Mouse (Mus musculus): Measurements from ENCODE around the gene Prkg1. TPM values are rescaled to one million over a fixed set of nuclear protein-coding genes. Genes with fewer than 3 reads are reported as not detected.

Prkg1 gene
- polyA plus RNA-seq, 1 experiment from 2014 or later: 4.9 TPM

- Histone ChIP-seq H3K9ac (ENCODE audit: low read depth, low read length) (no peak overlapping the region), H3K9me3 (replicated peaks; ENCODE audit: control insufficient read depth, low read length, poor library complexity, severe bottlenecking) (no peaks in the 10 kb centered on the region), H3K36me3 (ENCODE audit: control insufficient read depth, insufficient read depth, low read length) (no peaks in the 10 kb centered on the region), H3K4me1 (ENCODE audit: control insufficient read depth, insufficient read depth, low read length) (no peaks in the 10 kb centered on the region), H3K27me3 (ENCODE audit: control insufficient read depth, insufficient read depth, low read depth, low read length) (no peaks in the 10 kb centered on the region), H3K4me2 (ENCODE audit: low read length) (no peak overlapping the region), H3K4me3 (ENCODE audit: low read depth, low read length) (no peak overlapping the region), H3K27ac (ENCODE audit: low read length) (no peak overlapping the region)
- WGBS: 73% methylated on average over 2 of the region's 2 CpGs
- ATAC-seq: no peak
Observed at GRCm38 (mm10) chr19:30625391-30625790, 1139.4 kb downstream of the Prkg1 start.

- Histone ChIP-seq H3K27me3 (ENCODE audit: control insufficient read depth, insufficient read depth, low read depth, low read length) (no peaks in the 10 kb centered on the region), H3K9me3 (replicated peaks; ENCODE audit: control insufficient read depth, low read length, poor library complexity, severe bottlenecking) (no peaks in the 10 kb centered on the region), H3K4me1 (ENCODE audit: control insufficient read depth, insufficient read depth, low read length) (no peaks in the 10 kb centered on the region), H3K4me2 (ENCODE audit: low read length) (no peak overlapping the region), H3K4me3 (ENCODE audit: low read depth, low read length) (no peak overlapping the region), H3K27ac (ENCODE audit: low read length) (no peak overlapping the region), H3K36me3 (ENCODE audit: control insufficient read depth, insufficient read depth, low read length) (no peaks in the 10 kb centered on the region), H3K9ac (ENCODE audit: low read depth, low read length) (no peak overlapping the region)
- 80% methylated on average over 7 of the region's 7 CpGs for WGBS
- no peak for ATAC-seq
Observed at GRCm38 (mm10) chr19:30623620-30624019, 1141.2 kb downstream of the Prkg1 start.

GRCm38 (mm10) chr19:30613150-30613865 lies 1151.5 kb downstream of the Prkg1 start:
- WGBS: 80% methylated on average over 3 of the region's 3 CpGs
- H3K36me3 ChIP-seq (ENCODE audit: control insufficient read depth, insufficient read depth, low read length): no peaks in the 10 kb centered on the region
- no peak overlapping the region for H3K27ac ChIP-seq (ENCODE audit: low read length)
- H3K27me3 ChIP-seq (ENCODE audit: control insufficient read depth, insufficient read depth, low read depth, low read length): no peaks in the 10 kb centered on the region
- H3K4me2 ChIP-seq (ENCODE audit: low read length): no peak overlapping the region
- no peaks in the 10 kb centered on the region for H3K4me1 ChIP-seq (ENCODE audit: control insufficient read depth, insufficient read depth, low read length)
- no peak for ATAC-seq
- H3K9ac ChIP-seq (ENCODE audit: low read depth, low read length): no peak overlapping the region
- H3K9me3 ChIP-seq (replicated peaks; ENCODE audit: control insufficient read depth, low read length, poor library complexity, severe bottlenecking): 0 out of 2 replicates have a peak, but pooled peaks cover 3% of the 10 kb centered on the region
- no peak overlapping the region for H3K4me3 ChIP-seq (ENCODE audit: low read depth, low read length)

GRCm38 (mm10) chr19:30586366-30586765 lies 1178.5 kb downstream of the Prkg1 start:
- Histone ChIP-seq H3K9me3 (replicated peaks; ENCODE audit: control insufficient read depth, low read length, poor library complexity, severe bottlenecking) (no peaks in the 10 kb centered on the region), H3K4me1 (ENCODE audit: control insufficient read depth, insufficient read depth, low read length) (no peaks in the 10 kb centered on the region), H3K9ac (ENCODE audit: low read depth, low read length) (no peak overlapping the region), H3K27ac (ENCODE audit: low read length) (no peak overlapping the region), H3K36me3 (ENCODE audit: control insufficient read depth, insufficient read depth, low read length) (no peaks in the 10 kb centered on the region), H3K27me3 (ENCODE audit: control insufficient read depth, insufficient read depth, low read depth, low read length) (no peaks in the 10 kb centered on the region), H3K4me3 (ENCODE audit: low read depth, low read length) (no peak overlapping the region), H3K4me2 (ENCODE audit: low read length) (no peak overlapping the region)
- 59% methylated on average over 3 of the region's 3 CpGs for WGBS
- no peak for ATAC-seq

GRCm38 (mm10) chr19:30564516-30564915 lies 1200.3 kb downstream of the Prkg1 start:
- Histone ChIP-seq H3K4me2 (ENCODE audit: low read length) (no peak overlapping the region), H3K4me3 (ENCODE audit: low read depth, low read length) (no peak overlapping the region), H3K27ac (ENCODE audit: low read length) (no peak overlapping the region), H3K4me1 (ENCODE audit: control insufficient read depth, insufficient read depth, low read length) (no peaks in the 10 kb centered on the region), H3K27me3 (ENCODE audit: control insufficient read depth, insufficient read depth, low read depth, low read length) (no peaks in the 10 kb centered on the region), H3K9me3 (replicated peaks; ENCODE audit: control insufficient read depth, low read length, poor library complexity, severe bottlenecking) (0 out of 2 replicates have a peak, but pooled peaks cover 4% of the 10 kb centered on the region), H3K36me3 (ENCODE audit: control insufficient read depth, insufficient read depth, low read length) (no peaks in the 10 kb centered on the region), H3K9ac (ENCODE audit: low read depth, low read length) (no peak overlapping the region)
- WGBS: 54% methylated on average over 6 of the region's 6 CpGs
- ATAC-seq: no peak

- WGBS: 91% methylated on average over 3 of the region's 3 CpGs
- no peaks in the 10 kb centered on the region for H3K36me3 ChIP-seq (ENCODE audit: control insufficient read depth, insufficient read depth, low read length)
- ATAC-seq: no peak
- H3K4me3 ChIP-seq (ENCODE audit: low read depth, low read length): no peak overlapping the region
- no peaks in the 10 kb centered on the region for H3K27me3 ChIP-seq (ENCODE audit: control insufficient read depth, insufficient read depth, low read depth, low read length)
- H3K4me2 ChIP-seq (ENCODE audit: low read length): no peak overlapping the region
- H3K9ac ChIP-seq (ENCODE audit: low read depth, low read length): no peak overlapping the region
- H3K4me1 ChIP-seq (ENCODE audit: control insufficient read depth, insufficient read depth, low read length): no peaks in the 10 kb centered on the region
- no peak overlapping the region for H3K27ac ChIP-seq (ENCODE audit: low read length)
- H3K9me3 ChIP-seq (replicated peaks; ENCODE audit: control insufficient read depth, low read length, poor library complexity, severe bottlenecking): 0 out of 2 replicates have a peak, but pooled peaks cover 4% of the 10 kb centered on the region
Observed at GRCm38 (mm10) chr19:30563876-30564275, 1201.0 kb downstream of the Prkg1 start.

- H3K27me3 ChIP-seq (ENCODE audit: control insufficient read depth, insufficient read depth, low read depth, low read length): peaks cover 7% of the 10 kb centered on the region
- no peak overlapping the region for H3K4me3 ChIP-seq (ENCODE audit: low read depth, low read length)
- no peaks in the 10 kb centered on the region for H3K36me3 ChIP-seq (ENCODE audit: control insufficient read depth, insufficient read depth, low read length)
- 0 out of 2 replicates have a peak, but pooled peaks cover 4% of the 10 kb centered on the region for H3K9me3 ChIP-seq (replicated peaks; ENCODE audit: control insufficient read depth, low read length, poor library complexity, severe bottlenecking)
- no peak for ATAC-seq
- H3K4me2 ChIP-seq (ENCODE audit: low read length): no peak overlapping the region
- no peaks in the 10 kb centered on the region; the same call in 1 of the 2 replicates for H3K4me1 ChIP-seq (ENCODE audit: control insufficient read depth, insufficient read depth, low read length)
- H3K27ac ChIP-seq (ENCODE audit: low read length): no peak overlapping the region
- no peak overlapping the region for H3K9ac ChIP-seq (ENCODE audit: low read depth, low read length)
Observed at GRCm38 (mm10) chr19:30558024-30558423, 1206.8 kb downstream of the Prkg1 start.

GRCm38 (mm10) chr19:30554467-30554881 lies 1210.4 kb downstream of the Prkg1 start:
- H3K4me3 ChIP-seq (ENCODE audit: low read depth, low read length): peak overlapping the region; percentile 8; the same call in 1 of the 2 replicates
- H3K4me1 ChIP-seq (ENCODE audit: control insufficient read depth, insufficient read depth, low read length): peaks cover 10% of the 10 kb centered on the region
- no peaks in the 10 kb centered on the region for H3K9me3 ChIP-seq (replicated peaks; ENCODE audit: control insufficient read depth, low read length, poor library complexity, severe bottlenecking)
- no peaks in the 10 kb centered on the region for H3K36me3 ChIP-seq (ENCODE audit: control insufficient read depth, insufficient read depth, low read length)
- peak; percentile 74 for ATAC-seq
- no peak overlapping the region for H3K27ac ChIP-seq (ENCODE audit: low read length)
- peak overlapping the region; percentile 22; the same call in 1 of the 2 replicates for H3K9ac ChIP-seq (ENCODE audit: low read depth, low read length)
- H3K4me2 ChIP-seq (ENCODE audit: low read length): peak overlapping the region; percentile 49
- H3K27me3 ChIP-seq (ENCODE audit: control insufficient read depth, insufficient read depth, low read depth, low read length): peaks cover 9% of the 10 kb centered on the region
- WGBS: under 1% methylated on average over 12 of the region's 12 CpGs

GRCm38 (mm10) chr19:30553740-30554139 lies 1211.1 kb downstream of the Prkg1 start:
- Histone ChIP-seq H3K4me1 (ENCODE audit: control insufficient read depth, insufficient read depth, low read length) (peaks cover 11% of the 10 kb centered on the region), H3K36me3 (ENCODE audit: control insufficient read depth, insufficient read depth, low read length) (no peaks in the 10 kb centered on the region), H3K9ac (ENCODE audit: low read depth, low read length) (no peak overlapping the region), H3K27ac (ENCODE audit: low read length) (no peak overlapping the region), H3K9me3 (replicated peaks; ENCODE audit: control insufficient read depth, low read length, poor library complexity, severe bottlenecking) (no peaks in the 10 kb centered on the region), H3K4me3 (ENCODE audit: low read depth, low read length) (no peak overlapping the region), H3K27me3 (ENCODE audit: control insufficient read depth, insufficient read depth, low read depth, low read length) (peaks cover 9% of the 10 kb centered on the region), H3K4me2 (ENCODE audit: low read length) (no peak overlapping the region)
- no peak for ATAC-seq
- WGBS: 7% methylated on average over 4 of the region's 4 CpGs
